Mouse (Mus musculus) myocyte (in vitro differentiated cells): ENCODE results near the gene Tspan15.

Experiments used
- E2F4 ChIP-seq: IDR thresholded peaks from one replicate; pipeline ENCODE4 v1.6.1; 2011; ENCODE audit warnings: mild to moderate bottlenecking, control low read depth, moderate library complexity; ENCODE audit not compliant: insufficient read depth
- MAX ChIP-seq: IDR thresholded peaks from one replicate; pipeline ENCODE4 v1.6.1; 2011; ENCODE audit warnings: low read depth, mild to moderate bottlenecking, control low read depth
- MYOD1 ChIP-seq, 3 experiments: IDR thresholded peaks; one replicate each; pipeline ENCODE4 v1.6.1; 2011; ENCODE audit warnings: control low read depth in 2 of 3, low read depth in 2 of 3, mild to moderate bottlenecking in 2 of 3, moderate library complexity in 1 of 3; ENCODE audit not compliant: insufficient read length in 2 of 3, control insufficient read depth in 1 of 3
- MYOG ChIP-seq, 3 experiments: IDR thresholded peaks; one replicate each; pipeline ENCODE4 v1.6.1; 2011; ENCODE audit warnings: control low read depth in 2 of 3, low read depth in 2 of 3, mild to moderate bottlenecking in 2 of 3; ENCODE audit not compliant: insufficient read length in 2 of 3, control insufficient read depth in 1 of 3, insufficient read depth in 1 of 3
- POLR2A ChIP-seq: IDR thresholded peaks from one replicate; pipeline ENCODE4 v1.6.1; 2011; ENCODE audit warnings: low read depth, mild to moderate bottlenecking, control low read depth, moderate library complexity; ENCODE audit not compliant: insufficient read length
- POLR2AphosphoS2 ChIP-seq: IDR thresholded peaks from one replicate; pipeline ENCODE4 v1.6.1; 2011; ENCODE audit warnings: low read depth, control low read depth; ENCODE audit not compliant: insufficient read length
- SRF ChIP-seq: IDR thresholded peaks from one replicate; pipeline ENCODE4 v1.6.1; 2011; ENCODE audit warnings: low read depth; ENCODE audit not compliant: control insufficient read depth, insufficient read length
- USF1 ChIP-seq: IDR thresholded peaks from one replicate; pipeline ENCODE4 v1.6.1; 2011; ENCODE audit warnings: low read depth, mild to moderate bottlenecking, control low read depth, moderate library complexity

DNA sequence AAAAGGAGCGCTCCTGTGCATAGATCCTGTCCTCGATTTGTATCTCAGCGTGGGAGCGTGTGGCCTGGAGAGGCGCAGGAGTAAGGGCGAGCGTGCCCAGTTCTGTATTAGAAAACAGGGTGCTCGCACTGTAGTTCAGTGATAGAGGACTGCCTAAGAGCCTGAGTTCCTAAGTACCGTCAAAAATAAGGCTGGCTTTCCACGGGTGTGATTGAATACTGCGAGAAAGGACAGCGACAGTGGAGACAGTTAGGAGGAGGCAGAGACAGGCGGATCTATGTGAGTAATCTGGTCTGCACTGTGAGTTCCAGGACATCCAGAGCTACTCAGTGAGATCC is 313 bp upstream of the Tspan15 start:
- no peak for TF ChIP-seq POLR2AphosphoS2
- TF ChIP-seq MYOD1 (IDR thresholded peaks at IDR 0.05; ENCODE audit: control insufficient read depth in 1 of 3, insufficient read length in 2 of 3, low read depth in 2 of 3) = no peak
- no peak for TF ChIP-seq MYOG (IDR thresholded peaks at IDR 0.05; ENCODE audit: control insufficient read depth in 1 of 3, insufficient read depth in 1 of 3, insufficient read length in 2 of 3, low read depth in 2 of 3)
- no peak for TF ChIP-seq POLR2A
- TF ChIP-seq MAX = no peak
- TF ChIP-seq USF1 = no peak
- TF ChIP-seq SRF = no peak
- TF ChIP-seq E2F4 = no peak
